Mouse (Mus musculus) cerebellum, postnatal 4 days (tissue): ENCODE results near the gene Ifi208.
"Not testable (repeated sequence)": the region's sequence is repeated elsewhere in the genome, so short reads cannot be mapped to it uniquely, and the experiment has no call there.

Experiments used
- DNase-seq, 2 experiments: peaks; one replicate each; pipeline ENCODE4 v3.0.0; 2022; ENCODE audit warnings: low spot score in 2 of 2, mixed read lengths in 1 of 2

The Ifi208 gene

GRCm38 (mm10) chr1:173673458-173674097, at the start of gene Ifi208:
Ifi208 (plus strand) TSS chr1:173673675.
- not testable (repeated sequence) for DNase-seq

- no peak for DNase-seq
Measured at GRCm38 (mm10) chr1:173624052-173624451, 49.4 kb upstream of the Ifi208 start.

- DNase-seq, result no peak
Measured at GRCm38 (mm10) chr1:173626686-173627085, 46.8 kb upstream of the Ifi208 start.

GRCm38 (mm10) chr1:173630622-173631021, 42.9 kb upstream of the Ifi208 start, which contains the start of gene Ifi209:
Ifi209 (plus strand) TSS chr1:173630917.
- DNase-seq, result not testable (repeated sequence)

- no peak for DNase-seq
Measured at GRCm38 (mm10) chr1:173633969-173634645, 39.4 kb upstream of the Ifi208 start.

- DNase-seq, result no peak
Measured at GRCm38 (mm10) chr1:173645393-173645792, 28.1 kb upstream of the Ifi208 start.

- DNase-seq, result no peak
Measured at GRCm38 (mm10) chr1:173657973-173658372, 15.5 kb upstream of the Ifi208 start.

GRCm38 (mm10) chr1:173678605-173679004, 5.1 kb downstream of the Ifi208 start:
- DNase-seq, result not testable (repeated sequence)

- no peak for DNase-seq
Measured at GRCm38 (mm10) chr1:173694270-173694669, 20.8 kb downstream of the Ifi208 start.

GRCm38 (mm10) chr1:173733219-173733618, 59.7 kb downstream of the Ifi208 start:
- DNase-seq, result no peak

- DNase-seq, result not testable (repeated sequence)
Measured at GRCm38 (mm10) chr1:173735015-173735414, 61.5 kb downstream of the Ifi208 start.

- no peak for DNase-seq
Measured at GRCm38 (mm10) chr1:173736986-173737385, 63.5 kb downstream of the Ifi208 start.

- DNase-seq, result no peak
Measured at GRCm38 (mm10) chr1:173740537-173740936, 67.1 kb downstream of the Ifi208 start.

GRCm38 (mm10) chr1:173741656-173742055, 68.2 kb downstream of the Ifi208 start, which contains the start of gene Ifi207:
Ifi207 (minus strand) TSS chr1:173741747.
- no peak for DNase-seq

GRCm38 (mm10) chr1:173742262-173742661, 68.8 kb downstream of the Ifi208 start:
- DNase-seq, result no peak
